8 mouse cellular contexts compared by ENCODE assay signal in genomic region chr16:94362174-94362873, GRCm38 (mm10). TPM values are rescaled to one million over a fixed set of nuclear protein-coding genes. Genes with fewer than 3 reads are reported as not detected.
A peak's percentile ranks its signal among the peaks of the same experiment; 100 is the strongest.
DNase-seq lines count a peak whose midpoint lies in the region; ATAC-seq and TF ChIP-seq lines count a peak whose summit lies in the region.

No protein-coding gene starts in this region.

- intact Hi-C loops in gastrocnemius, postnatal 14 days (cut with DNase I; ENCODE audit: low total_unique reads) = no loop called here
- intact Hi-C loops in left cerebral cortex, adult 2 months (cut with DNase I) = no loop called here

- no peaks in the 10 kb centered on the region for H3K27me3 ChIP-seq in embryonic facial prominence, embryonic 15.5 days
- H3K27me3 ChIP-seq in heart, embryonic 16.5 days (ENCODE audit: control insufficient read depth, insufficient read depth, low read length) = no peaks in the 10 kb centered on the region
- H3K27me3 ChIP-seq in myocyte (ENCODE audit: control insufficient read depth, insufficient read depth, insufficient read length) = no peaks in the 10 kb centered on the region

- no peaks in the 10 kb centered on the region for H3K9me3 ChIP-seq in embryonic facial prominence, embryonic 15.5 days (replicated peaks)
- H3K9me3 ChIP-seq in heart, embryonic 16.5 days (replicated peaks; ENCODE audit: control insufficient read depth, low read length) = no peaks in the 10 kb centered on the region

- peak overlapping the region; percentile 22; the same call in 1 of the 2 replicates for H3K27ac ChIP-seq in embryonic facial prominence, embryonic 15.5 days (replicated peaks)
- H3K27ac ChIP-seq in heart, embryonic 16.5 days (ENCODE audit: low read length) = peak overlapping the region; percentile 62
- H3K27ac ChIP-seq in left cerebral cortex, adult 2 months = peak overlapping the region; percentile 65

- peak; percentile 58 for DNase-seq in gastrocnemius, postnatal 14 days
- DNase-seq in gastrocnemius, adult 8-10 months (ENCODE audit: low spot score in 2 of 2) = no peak
- DNase-seq in adipocyte (ENCODE audit: low spot score) = peak; percentile 63
- DNase-seq in left cerebral cortex, adult 2 months (ENCODE audit: extremely low spot score in 1 of 2, low spot score in 2 of 2) = peak; percentile 76 to 78
- DNase-seq in natural killer cell, adult 2 months (ENCODE audit: low spot score in 2 of 2) = no peak

- H3K4me2 ChIP-seq in embryonic facial prominence, embryonic 15.5 days (replicated peaks) = no peak overlapping the region
- no peak overlapping the region; the same call in 1 of the 2 replicates for H3K4me2 ChIP-seq in heart, embryonic 16.5 days (ENCODE audit: low read depth, low read length)
- H3K4me2 ChIP-seq in myocyte (ENCODE audit: low read depth) = peak overlapping the region; percentile 57

- TF ChIP-seq POLR2A in myocyte (IDR thresholded peaks at IDR 0.05; ENCODE audit: insufficient read length, low read depth) = no peak

- H3K36me3 ChIP-seq in embryonic facial prominence, embryonic 15.5 days = peaks cover 3% of the 10 kb centered on the region; the same call in 1 of the 2 replicates
- 0 out of 2 replicates have a peak, but pooled peaks cover 2% of the 10 kb centered on the region for H3K36me3 ChIP-seq in heart, embryonic 16.5 days (ENCODE audit: control insufficient read depth, insufficient read depth)
- no peaks in the 10 kb centered on the region for H3K36me3 ChIP-seq in myocyte (ENCODE audit: control insufficient read depth, insufficient read depth)

- peaks cover 6% of the 10 kb centered on the region; the same call in 1 of the 2 replicates for H3K4me1 ChIP-seq in embryonic facial prominence, embryonic 15.5 days
- H3K4me1 ChIP-seq in heart, embryonic 16.5 days (ENCODE audit: control insufficient read depth, insufficient read depth, low read length) = peaks cover 8% of the 10 kb centered on the region

- TF ChIP-seq CTCF in left cerebral cortex, adult 2 months (IDR thresholded peaks at IDR 0.05) = no peak

- no peak overlapping the region for H3K9ac ChIP-seq in embryonic facial prominence, embryonic 15.5 days
- H3K9ac ChIP-seq in heart, embryonic 16.5 days (ENCODE audit: low read length) = no peak overlapping the region

- ATAC-seq in embryonic facial prominence, embryonic 15.5 days (ENCODE audit: insufficient number of reproducible peaks, low FRiP score, low TSS enrichment, low read depth) = peak; percentile 47; the same call in 1 of the 2 replicates
- ATAC-seq in heart, embryonic 16.5 days (replicated peaks; ENCODE audit: extremely low read depth, insufficient read depth, low FRiP score) = peak; percentile 63; the same call in 1 of the 2 replicates

- WGBS in embryonic facial prominence, embryonic 15.5 days = 35% methylated on average over 10 of the region's 10 CpGs
- 30% methylated on average over 10 of the region's 10 CpGs for WGBS in heart, embryonic 16.5 days

- no peaks in the 10 kb centered on the region for H3K79me2 ChIP-seq in myocyte (ENCODE audit: control insufficient read depth, insufficient read depth)

- no peak overlapping the region for H3K4me3 ChIP-seq in embryonic facial prominence, embryonic 15.5 days (replicated peaks)
- H3K4me3 ChIP-seq in heart, embryonic 16.5 days (ENCODE audit: low read length) = no peak overlapping the region
- H3K4me3 ChIP-seq in left cerebral cortex, adult 2 months = no peak overlapping the region
- no peak overlapping the region for H3K4me3 ChIP-seq in myocyte

- H3ac ChIP-seq in myocyte (ENCODE audit: control insufficient read depth, insufficient read length) = no peak overlapping the region

TF ChIP-seq in myocyte, 11 proteins besides CTCF, POLR2A, EP300 and RAD21:
- TF ChIP-seq TCF3 (IDR thresholded peaks at IDR 0.05; ENCODE audit: insufficient read length, low read depth) (no peak), TCF12 (IDR thresholded peaks at IDR 0.05; ENCODE audit: insufficient read depth, poor library complexity, severe bottlenecking) (no peak), MAX (IDR thresholded peaks at IDR 0.05; ENCODE audit: low read depth) (no peak), REST (IDR thresholded peaks at IDR 0.05; ENCODE audit: insufficient read depth, insufficient read length) (no peak), MYOD1 (IDR thresholded peaks at IDR 0.05; ENCODE audit: control insufficient read depth in 1 of 3, insufficient read length in 2 of 3, low read depth in 2 of 3) (peak in 2 of 3 experiments; percentile 0 to 34), E2F4 (IDR thresholded peaks at IDR 0.05; ENCODE audit: insufficient read depth) (no peak), SRF (IDR thresholded peaks at IDR 0.05; ENCODE audit: control insufficient read depth, insufficient read length, low read depth) (no peak), POLR2AphosphoS2 (IDR thresholded peaks at IDR 0.05; ENCODE audit: insufficient read length, low read depth) (peak; percentile 70), USF1 (IDR thresholded peaks at IDR 0.05; ENCODE audit: low read depth) (no peak), MYOG (IDR thresholded peaks at IDR 0.05; ENCODE audit: control insufficient read depth in 1 of 3, insufficient read depth in 1 of 3, insufficient read length in 2 of 3, low read depth in 2 of 3) (no peak), CEBPB (IDR thresholded peaks at IDR 0.05; ENCODE audit: insufficient read depth, poor library complexity, severe bottlenecking) (no peak)

RNA-seq across cellular contexts. Expression of gene Ttc3, which starts 8.1 kb away (rescaled TPM):
- total RNA-seq in gastrocnemius, postnatal 14 days (2021) = 10 to 100 TPM; 64.0 to 71.5 TPM
- total RNA-seq in gastrocnemius, adult 8-10 months (2022) = 10 to 100 TPM; 57.0 to 71.2 (median 62.4) TPM
- 222 and 228 TPM in 2 replicates for polyA plus RNA-seq in embryonic facial prominence, embryonic 15.5 days (2015; fragmentation: Nextera tagmentation; extraction: Ambion mirVana)
- 141 and 148 TPM in 2 replicates for polyA plus RNA-seq in heart, embryonic 16.5 days (2015; fragmentation: Nextera tagmentation; extraction: Ambion mirVana)
- total RNA-seq in left cerebral cortex, adult 2 months (2021) = 100 to 1,000 TPM; 982 to 987 TPM
- polyA plus RNA-seq in myocyte (2012; fragmentation: generic; extraction: Trizol) = 25.0 TPM

RNA-seq across cellular contexts. Expression of gene Pigp, which starts 9.3 kb away (rescaled TPM):
- 100 to 1,000 TPM; 118 to 127 TPM for total RNA-seq in gastrocnemius, postnatal 14 days (2021)
- total RNA-seq in gastrocnemius, adult 8-10 months (2022) = 100 to 1,000 TPM; 163 to 198 (median 181) TPM
- polyA plus RNA-seq in embryonic facial prominence, embryonic 15.5 days (2015; fragmentation: Nextera tagmentation; extraction: Ambion mirVana) = 127 TPM in 2 replicates
- polyA plus RNA-seq in heart, embryonic 16.5 days (2015; fragmentation: Nextera tagmentation; extraction: Ambion mirVana) = 105 and 119 TPM in 2 replicates
- 10 to 100 TPM; 36.9 to 40.2 TPM for total RNA-seq in left cerebral cortex, adult 2 months (2021)
- polyA plus RNA-seq in myocyte (2012; fragmentation: generic; extraction: Trizol) = 63.2 TPM

RNA-seq across cellular contexts. Expression of gene Ripply3, which starts 34.1 kb away (rescaled TPM):
- 1 to 10 TPM; 1.8 to 2.0 TPM for total RNA-seq in gastrocnemius, postnatal 14 days (2021)
- under 1 TPM; 0.49 to 0.85 (median 0.74) TPM for total RNA-seq in gastrocnemius, adult 8-10 months (2022)
- 4.6 and 6.0 TPM in 2 replicates for polyA plus RNA-seq in embryonic facial prominence, embryonic 15.5 days (2015; fragmentation: Nextera tagmentation; extraction: Ambion mirVana)
- polyA plus RNA-seq in heart, embryonic 16.5 days (2015; fragmentation: Nextera tagmentation; extraction: Ambion mirVana) = 4.9 TPM in 2 replicates
- under 1 TPM; 0.29 to 0.51 TPM for total RNA-seq in left cerebral cortex, adult 2 months (2021)
- polyA plus RNA-seq in myocyte (2012; fragmentation: generic; extraction: Trizol) = 0.08 TPM

RNA-seq across cellular contexts. Expression of gene Hlcs, which starts 49.0 kb away (rescaled TPM):
- 1 to 10 TPM; 5.8 to 6.6 TPM for total RNA-seq in gastrocnemius, postnatal 14 days (2021)
- total RNA-seq in gastrocnemius, adult 8-10 months (2022) = 10 to 100 TPM in 2 of 4 experiments, 1 to 10 TPM in 2; 7.9 to 10.8 (median 9.8) TPM
- 9.2 and 11.1 TPM in 2 replicates for polyA plus RNA-seq in embryonic facial prominence, embryonic 15.5 days (2015; fragmentation: Nextera tagmentation; extraction: Ambion mirVana)
- polyA plus RNA-seq in heart, embryonic 16.5 days (2015; fragmentation: Nextera tagmentation; extraction: Ambion mirVana) = 6.8 and 7.1 TPM in 2 replicates
- 10 to 100 TPM; 16.6 to 17.4 TPM for total RNA-seq in left cerebral cortex, adult 2 months (2021)
- 3.2 TPM for polyA plus RNA-seq in myocyte (2012; fragmentation: generic; extraction: Trizol)

Comparison
In these comparisons a context has a peak if more than half of its experiments do, and no peak if none do; other contexts are left out.
1. DNase-seq: peak in gastrocnemius, postnatal 14 days (single experiment), adipocyte (single experiment) and left cerebral cortex, adult 2 months (2 of 2); none in gastrocnemius, adult 8-10 months (0 of 2) and natural killer cell, adult 2 months (0 of 2).
2. RNA of gene Ttc3, which starts 8.1 kb away (total RNA-seq): 982 to 987 TPM in left cerebral cortex, adult 2 months; 64.0 to 71.5 TPM in gastrocnemius, postnatal 14 days and 57.0 to 71.2 TPM in gastrocnemius, adult 8-10 months; every median in the first group is over 10 times any median in the second.
3. Peak in every context shown above with its lines, with median percentiles within 50 percentile points of each other: H3K27ac ChIP-seq.